Mouse (Mus musculus) megakaryocyte progenitor cell, adult 5-6 weeks (primary cell): ENCODE results near the gene Commd1. TPM values are rescaled to one million over a fixed set of nuclear protein-coding genes. Genes with fewer than 3 reads are reported as not detected.

ENCODE experiments used
- ATAC-seq: replicated peaks from 2 replicates; pipeline ENCODE4 v1.8.0; 2016; ENCODE audit warnings: mild to moderate bottlenecking, moderate TSS enrichment, inconsistent platforms; ENCODE audit not compliant: poor library complexity
- total RNA-seq, 2 experiments: library from RNA; stranded (forward) in 1 of 2; stranded (reverse) in 1 of 2; fragments of 157-497, 149-512 nt in 1 of 2; fragments of 200-1000 nt in 1 of 2; gene quantifications; 2 replicates each; pipeline versions ENCODE4 v1.2.3 to v1.2.4; 2015 to 2017

The Commd1 gene
- total RNA-seq, 2 experiments from 2014 or later = 89.6 to 141 TPM

GRCm38 (mm10) chr11:22861315-22861714 lies 120.9 kb downstream of the Commd1 start:
- ATAC-seq = no peak

GRCm38 (mm10) chr11:22860335-22861227 lies 121.6 kb downstream of the Commd1 start, which contains the start of gene B3gnt2:
Gene B3gnt2 (minus strand): TSS chr11:22860961.
- peak; percentile 9 for ATAC-seq

- peak; percentile 59 for ATAC-seq
Measured at GRCm38 (mm10) chr11:22859633-22860334, 122.4 kb downstream of the Commd1 start.

GRCm38 (mm10) chr11:22859301-22859632 lies 122.9 kb downstream of the Commd1 start:
- peak; percentile 4 for ATAC-seq

- ATAC-seq = peak; percentile 10
Measured at GRCm38 (mm10) chr11:22858441-22859300, 123.5 kb downstream of the Commd1 start.

- 0 out of 2 replicates have a peak, but pooled peaks have one; percentile 9 for ATAC-seq
Measured at GRCm38 (mm10) chr11:22857705-22858440, 124.3 kb downstream of the Commd1 start.

GRCm38 (mm10) chr11:22857106-22857704 lies 125.0 kb downstream of the Commd1 start:
- ATAC-seq = no peak

GRCm38 (mm10) chr11:22856371-22856965 lies 125.7 kb downstream of the Commd1 start:
- ATAC-seq = no peak

- no peak for ATAC-seq
Measured at GRCm38 (mm10) chr11:22854571-22854970, 127.6 kb downstream of the Commd1 start.

GRCm38 (mm10) chr11:22853477-22854157 lies 128.6 kb downstream of the Commd1 start:
- ATAC-seq = peak; percentile 47

- no peak for ATAC-seq
Measured at GRCm38 (mm10) chr11:22852510-22852909, 129.7 kb downstream of the Commd1 start.

- peak; percentile 30 for ATAC-seq
Measured at GRCm38 (mm10) chr11:22851416-22851815, 130.8 kb downstream of the Commd1 start.

- ATAC-seq = peak; percentile 32
Measured at GRCm38 (mm10) chr11:22850077-22850476, 132.1 kb downstream of the Commd1 start.

- ATAC-seq = 0 out of 2 replicates have a peak, but pooled peaks have one; percentile 9
Measured at GRCm38 (mm10) chr11:22848649-22849195, 133.5 kb downstream of the Commd1 start.

GRCm38 (mm10) chr11:22847732-22848648 lies 134.2 kb downstream of the Commd1 start:
- 0 out of 2 replicates have a peak, but pooled peaks have one; percentile 5 for ATAC-seq

GRCm38 (mm10) chr11:22846960-22847731 lies 135.0 kb downstream of the Commd1 start:
- ATAC-seq = peak; percentile 18
